Mouse (Mus musculus) urinary bladder, postnatal 4 days (tissue): ENCODE results near the gene Uck1.

ENCODE experiments used
- DNase-seq, 2 experiments: peaks; one replicate each; pipeline ENCODE4 v3.0.0; 2021 to 2022; ENCODE audit warnings: low spot score in 2 of 2

Uck1 gene

GRCm38 (mm10) chr2:32260635-32261034, 676 bp upstream of the Uck1 start:
- DNase-seq = no peak

GRCm38 (mm10) chr2:32258887-32259533, 949 bp downstream of the Uck1 start:
- DNase-seq = no peak

- no peak for DNase-seq
Measured at GRCm38 (mm10) chr2:32256273-32256672, 3.7 kb downstream of the Uck1 start.

- no peak for DNase-seq
Measured at GRCm38 (mm10) chr2:32254563-32254962, 5.4 kb downstream of the Uck1 start.

GRCm38 (mm10) chr2:32253352-32253751, 6.6 kb downstream of the Uck1 start:
- no peak for DNase-seq

- DNase-seq = no peak
Measured at GRCm38 (mm10) chr2:32252658-32253057, 7.3 kb downstream of the Uck1 start.

- DNase-seq = no peak
Measured at GRCm38 (mm10) chr2:32251791-32252527, 8.0 kb downstream of the Uck1 start.

GRCm38 (mm10) chr2:32248377-32249361, 11.3 kb downstream of the Uck1 start:
- DNase-seq = no peak

GRCm38 (mm10) chr2:32246741-32247140, 13.2 kb downstream of the Uck1 start:
- no peak for DNase-seq

GRCm38 (mm10) chr2:32242986-32243385, 17.0 kb downstream of the Uck1 start:
- no peak for DNase-seq

- DNase-seq = no peak
Measured at GRCm38 (mm10) chr2:32240591-32240990, 19.4 kb downstream of the Uck1 start.

- DNase-seq = no peak
Measured at GRCm38 (mm10) chr2:32238708-32239435, 21.1 kb downstream of the Uck1 start.

GRCm38 (mm10) chr2:32237571-32237970, 22.4 kb downstream of the Uck1 start:
- no peak for DNase-seq

- peak in 1 of 2 experiments; percentile 42 for DNase-seq
Measured at GRCm38 (mm10) chr2:32236760-32237487, 23.0 kb downstream of the Uck1 start.

- DNase-seq = peak; percentile 84 to 89
Measured at GRCm38 (mm10) chr2:32235886-32236759, 23.8 kb downstream of the Uck1 start, which contains the start of gene Pomt1. Gene Pomt1, plus strand, starts transcription at chr2:32236590.

GRCm38 (mm10) chr2:32235433-32235832, 24.5 kb downstream of the Uck1 start:
- no peak for DNase-seq

GRCm38 (mm10) chr2:32222057-32222456, 37.9 kb downstream of the Uck1 start:
- DNase-seq = no peak

- DNase-seq = no peak
Measured at GRCm38 (mm10) chr2:32221577-32221976, 38.4 kb downstream of the Uck1 start.

GRCm38 (mm10) chr2:32220969-32221368, 39.0 kb downstream of the Uck1 start:
- no peak for DNase-seq

- DNase-seq = no peak
Measured at GRCm38 (mm10) chr2:32220021-32220420, 39.9 kb downstream of the Uck1 start.
